Mouse (Mus musculus): ENCODE measurements around the gene Oat.

The Oat gene

DNA sequence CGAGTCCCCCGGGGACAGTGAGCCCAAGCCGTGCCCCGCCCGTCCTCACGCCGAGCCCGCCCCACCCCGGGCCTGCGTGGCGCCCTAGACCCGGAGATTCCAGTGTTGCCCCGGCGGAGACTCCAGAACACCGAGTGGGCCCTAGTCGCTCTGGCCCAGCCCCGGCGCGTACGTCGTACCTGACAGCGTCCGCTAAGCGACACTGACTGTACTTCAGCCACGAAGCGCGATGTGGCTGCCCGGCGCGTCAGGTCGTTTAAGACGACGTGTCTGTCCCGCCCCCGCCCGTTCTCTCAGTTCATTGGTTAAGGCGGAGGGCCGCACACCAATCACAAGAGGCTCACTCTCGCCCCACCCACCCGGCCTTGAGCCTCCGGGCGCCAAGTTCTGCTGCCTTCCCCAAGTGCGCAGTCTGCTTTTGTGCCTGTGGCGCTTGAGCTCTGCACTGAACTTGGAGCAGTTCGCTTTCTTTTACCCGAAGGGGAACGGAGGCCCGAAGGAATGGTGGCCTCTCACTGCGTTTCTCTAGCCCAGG, at the start of gene Oat:
Gene Oat (minus strand): TSS at position 283 of the 535 bp plus-strand sequence.
- DNase-seq (ENCODE audit: low spot score in 2 of 2), result peak; percentile 94 to 96

- DNase-seq (ENCODE audit: low spot score in 2 of 2), result no peak
Measured at GRCm38 (mm10) chr7:132624161-132624560, 48.0 kb upstream of the Oat start.

DNA sequence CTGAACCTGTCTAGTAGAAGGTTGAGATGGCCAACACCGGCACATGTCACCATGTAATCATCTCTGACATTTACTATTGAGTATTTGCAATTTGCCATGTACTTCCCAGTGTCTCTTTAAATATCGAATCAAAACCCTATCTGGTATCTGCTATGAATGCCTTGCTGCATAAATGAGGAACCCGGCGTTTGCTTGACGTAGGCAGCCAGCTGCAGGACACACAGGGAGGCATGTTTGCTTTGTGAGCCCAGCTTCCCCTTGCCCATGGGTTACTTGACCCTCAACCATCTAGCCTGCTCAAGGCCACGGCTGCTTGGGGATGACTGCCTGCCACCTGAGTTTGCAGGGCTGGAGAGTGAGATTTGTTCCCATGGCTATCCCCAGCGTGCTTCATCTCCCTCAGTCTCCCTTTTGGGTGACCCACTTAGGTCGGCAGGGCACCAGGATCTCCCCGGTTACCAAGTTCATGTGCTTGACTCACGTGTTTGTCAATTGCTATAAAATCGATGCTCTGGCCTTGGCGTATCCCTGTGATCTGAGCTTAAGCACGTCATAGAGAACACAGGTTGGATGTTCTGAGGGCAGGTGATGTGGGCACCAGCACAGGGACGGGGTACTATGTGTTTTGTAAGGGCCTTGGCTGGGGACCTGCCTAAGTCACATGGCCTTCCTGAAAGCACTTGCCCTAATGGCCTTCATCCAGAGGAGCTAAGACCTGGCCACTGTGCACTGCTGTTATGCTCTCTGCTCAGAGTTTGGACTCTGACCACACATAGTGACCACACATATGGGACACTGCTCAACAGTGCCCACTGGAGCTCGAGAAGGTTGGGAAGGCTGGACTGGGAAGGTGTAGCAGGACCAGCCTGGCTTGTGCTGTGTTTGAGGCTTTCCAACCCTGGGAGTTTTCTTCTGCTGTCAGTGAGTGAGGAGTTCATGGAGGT, 44.0 kb upstream of the Oat start:
- no peak for DNase-seq (ENCODE audit: low spot score in 2 of 2)

DNA sequence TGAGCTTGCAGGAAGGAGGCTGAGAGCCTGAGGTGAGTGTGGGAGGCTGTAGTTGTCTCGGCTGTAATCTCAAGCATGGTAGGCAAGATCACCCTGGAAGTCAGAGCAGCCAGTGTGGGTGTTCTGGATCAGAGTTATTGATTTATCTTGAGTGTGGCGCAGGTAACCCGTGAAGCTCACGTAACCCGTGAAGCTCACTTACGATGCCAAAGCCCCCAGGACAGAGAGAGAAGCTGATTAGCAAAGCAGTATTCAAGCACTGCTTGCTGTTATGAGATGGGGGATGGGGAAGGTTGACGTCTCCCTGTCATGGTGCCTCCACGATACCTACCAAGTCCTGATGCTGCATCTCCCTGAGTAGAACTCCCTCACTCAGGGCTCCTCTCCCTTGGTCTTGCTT, 43.4 kb upstream of the Oat start:
- no peak for DNase-seq (ENCODE audit: low spot score in 2 of 2)

DNA sequence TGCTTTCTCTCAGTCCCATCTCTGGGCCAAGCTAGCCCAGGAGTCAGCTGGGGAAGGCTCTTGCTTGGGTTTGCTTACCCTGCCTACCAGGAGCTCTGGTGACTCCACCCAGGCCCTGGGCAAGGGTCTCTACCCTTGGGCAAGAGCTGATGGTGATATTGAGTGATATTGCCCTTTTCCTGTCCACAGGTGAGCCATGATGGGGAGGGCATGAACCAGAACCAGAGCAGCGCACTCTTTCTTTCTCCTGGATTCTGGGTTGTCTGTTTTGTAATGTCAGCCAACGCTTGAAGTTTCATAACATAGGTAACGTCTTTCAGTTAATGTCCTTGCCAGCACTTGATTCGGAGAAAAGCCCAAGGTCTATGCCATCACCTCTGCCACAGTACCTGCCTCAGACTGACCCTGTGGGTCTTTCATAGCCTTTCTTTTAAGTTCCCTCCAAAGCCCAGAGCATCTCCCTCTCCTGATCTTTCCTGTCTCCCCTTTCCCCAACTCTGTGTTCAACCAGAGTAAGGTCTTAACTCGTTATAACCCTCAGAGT, 40.9 kb upstream of the Oat start:
- DNase-seq (ENCODE audit: low spot score in 2 of 2), result no peak

DNA sequence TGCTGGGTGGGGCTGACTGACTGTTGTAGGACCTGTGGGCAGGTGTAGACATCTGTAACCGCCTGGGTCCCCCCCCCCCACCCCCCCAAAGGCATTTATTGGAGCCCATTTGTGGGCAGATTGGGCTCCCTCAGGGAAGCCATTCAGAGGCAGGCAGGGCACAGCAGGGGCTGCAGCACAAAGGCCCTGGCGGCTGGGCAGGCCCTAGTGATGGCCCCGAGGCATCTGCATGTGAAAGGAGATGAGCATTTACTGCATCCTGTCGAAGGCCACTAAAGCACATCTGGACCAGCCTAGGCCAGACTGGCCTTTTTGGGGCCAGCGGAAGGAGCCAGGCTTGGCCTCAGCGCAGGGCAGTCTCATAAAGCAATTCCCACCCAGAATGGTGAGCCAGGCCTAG, 40.2 kb upstream of the Oat start:
- DNase-seq (ENCODE audit: low spot score in 2 of 2), result no peak

- DNase-seq (ENCODE audit: low spot score in 2 of 2), result no peak
Measured at GRCm38 (mm10) chr7:132615346-132615745, 39.1 kb upstream of the Oat start.

DNA sequence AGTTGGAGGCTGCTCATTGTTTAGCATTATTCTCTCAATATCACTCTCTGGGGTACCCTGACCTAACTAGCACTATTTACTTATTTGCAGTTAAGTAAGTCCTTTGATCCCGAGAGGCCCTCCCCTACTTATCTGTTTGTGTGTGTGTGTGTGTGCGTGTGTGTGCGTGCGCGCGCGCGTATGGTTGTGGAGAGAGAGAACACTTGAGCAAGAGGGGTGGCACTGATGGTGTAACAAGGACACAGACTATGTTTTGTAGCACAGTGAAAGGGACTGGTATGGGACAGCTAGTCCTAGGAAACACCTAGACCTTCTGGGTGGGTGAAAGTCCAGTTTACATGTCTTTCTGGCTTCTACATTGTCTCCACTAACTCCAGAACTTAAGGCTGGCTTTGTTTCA, 35.3 kb upstream of the Oat start:
- no peak for DNase-seq (ENCODE audit: low spot score in 2 of 2)

DNA sequence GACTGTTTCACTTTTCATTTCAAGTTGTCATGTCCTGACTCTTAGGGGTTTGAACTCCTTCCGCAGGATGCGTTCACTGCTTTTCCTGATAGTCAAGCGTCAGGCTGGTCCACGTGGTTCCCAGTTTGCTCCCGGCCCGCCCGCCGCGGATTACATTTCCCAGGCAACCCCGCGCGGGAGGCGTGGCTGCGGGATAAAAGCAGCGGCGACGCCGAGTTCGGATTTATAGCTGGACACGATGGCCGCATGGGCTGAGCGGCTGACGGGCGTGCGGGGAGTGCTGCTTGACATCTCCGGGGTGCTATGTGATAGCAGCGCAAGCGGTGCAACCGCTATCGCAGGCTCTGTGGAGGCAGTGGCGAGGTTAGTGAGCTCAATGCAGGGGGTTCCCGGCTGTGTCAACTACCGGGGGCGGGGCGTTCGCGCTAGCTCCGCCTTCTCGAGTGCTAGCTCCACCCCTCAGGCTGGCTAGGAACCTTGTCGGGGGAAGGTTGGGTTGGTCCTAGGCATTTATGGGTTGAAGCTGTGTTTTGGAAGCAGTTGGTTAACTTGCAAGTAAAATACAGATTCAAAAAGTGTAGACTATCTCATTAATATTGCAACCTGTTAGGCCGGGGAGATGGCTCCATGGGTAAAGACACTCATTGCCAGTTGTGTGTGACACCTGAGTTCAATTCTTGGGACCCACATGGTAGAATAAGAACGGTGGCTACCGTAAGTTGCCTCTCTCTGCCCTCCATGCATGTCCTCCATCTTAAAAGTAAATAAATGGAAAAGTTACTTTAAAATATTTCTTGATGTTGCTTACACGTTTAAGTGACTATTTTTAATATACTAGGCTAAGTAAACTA, 34.5 kb upstream of the Oat start, which contains the start of gene Lhpp:
Gene Lhpp (plus strand): TSS at position 171 of the 851 bp plus-strand sequence.
- peak; percentile 81 to 85 for DNase-seq (ENCODE audit: low spot score in 2 of 2)

DNA sequence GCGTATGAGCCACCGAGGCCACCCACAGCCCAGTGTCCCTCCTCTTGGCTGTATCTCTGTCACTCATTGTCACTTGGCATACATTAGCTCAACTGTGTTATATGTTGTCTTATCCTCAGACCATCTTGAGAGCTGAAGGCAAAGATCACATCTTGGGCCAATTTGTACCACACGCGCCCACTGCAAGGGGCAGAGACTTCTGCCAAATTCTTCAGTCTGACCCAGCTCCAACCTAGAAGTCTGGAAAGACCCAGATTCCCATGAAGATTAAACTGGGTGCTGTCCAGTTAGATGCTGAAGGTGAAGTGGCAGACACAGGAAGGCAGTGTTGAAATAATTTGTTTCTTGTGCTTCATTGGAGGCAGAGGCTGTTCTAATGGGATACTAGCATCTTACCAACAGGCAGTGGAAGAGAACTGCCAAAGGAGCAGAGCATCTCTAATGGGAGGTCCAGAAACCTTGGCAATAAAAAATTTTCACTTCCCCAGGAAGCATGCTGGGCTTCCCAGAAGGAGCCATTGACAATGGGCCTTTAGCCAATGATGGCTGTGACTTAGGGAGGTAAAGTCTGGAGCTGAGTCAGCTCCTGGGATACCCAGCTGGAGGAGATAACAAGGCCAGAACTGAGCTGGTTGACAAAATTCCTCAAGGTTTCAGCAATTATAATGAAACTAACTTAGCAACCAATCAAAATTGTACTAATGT, 32.3 kb upstream of the Oat start:
- no peak for DNase-seq (ENCODE audit: low spot score in 2 of 2)

DNA sequence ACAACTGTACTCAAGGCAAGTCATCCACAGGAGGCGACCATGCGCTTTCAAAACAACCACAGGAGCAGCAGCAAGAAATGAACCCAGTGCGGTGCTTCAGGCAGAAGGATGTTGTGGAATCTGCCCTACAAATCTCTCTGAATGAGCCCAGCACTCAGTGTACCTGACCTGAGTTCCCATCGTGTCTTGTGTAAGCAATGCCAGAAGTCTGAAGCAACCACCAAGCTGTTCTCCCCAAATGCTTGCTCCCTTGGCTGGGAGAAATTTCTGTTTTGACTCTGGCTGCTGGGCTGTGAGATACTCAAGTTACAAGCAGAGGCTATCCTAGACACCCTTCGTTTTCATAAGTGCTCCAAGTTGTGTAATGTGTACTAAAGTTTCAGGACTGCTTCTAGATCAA, 29.5 kb upstream of the Oat start:
- no peak for DNase-seq (ENCODE audit: low spot score in 2 of 2)

GRCm38 (mm10) chr7:132604720-132605119, 28.5 kb upstream of the Oat start:
- no peak for DNase-seq (ENCODE audit: low spot score in 2 of 2)

DNA sequence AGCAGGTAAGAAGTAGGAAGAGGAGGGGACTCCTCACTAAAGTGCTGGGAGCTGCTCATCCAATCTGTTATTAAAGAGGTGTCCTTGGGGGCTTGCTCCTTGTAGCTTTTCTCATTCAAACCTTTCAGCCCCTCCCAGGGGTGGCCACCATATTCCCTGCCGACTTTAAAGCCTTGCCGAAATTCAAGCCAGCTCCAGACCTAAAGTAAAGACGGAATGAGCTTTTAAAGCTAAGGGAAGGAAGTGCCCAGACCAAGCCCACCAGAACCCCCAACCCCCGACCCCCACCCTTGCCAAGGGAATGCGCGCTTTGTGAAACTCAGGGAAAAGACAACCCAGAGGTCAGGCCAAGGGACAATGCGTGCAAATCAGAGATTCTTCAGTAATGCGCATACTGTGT, 24.7 kb upstream of the Oat start:
- DNase-seq (ENCODE audit: low spot score in 2 of 2), result no peak

- DNase-seq (ENCODE audit: low spot score in 2 of 2), result no peak
Measured at GRCm38 (mm10) chr7:132600026-132600425, 23.8 kb upstream of the Oat start.

GRCm38 (mm10) chr7:132599071-132599975, 23.1 kb upstream of the Oat start, which contains the start of gene Nkx1-2:
Nkx1-2 (minus strand) TSS chr7:132599637.
- DNase-seq (ENCODE audit: low spot score in 2 of 2), result no peak

DNA sequence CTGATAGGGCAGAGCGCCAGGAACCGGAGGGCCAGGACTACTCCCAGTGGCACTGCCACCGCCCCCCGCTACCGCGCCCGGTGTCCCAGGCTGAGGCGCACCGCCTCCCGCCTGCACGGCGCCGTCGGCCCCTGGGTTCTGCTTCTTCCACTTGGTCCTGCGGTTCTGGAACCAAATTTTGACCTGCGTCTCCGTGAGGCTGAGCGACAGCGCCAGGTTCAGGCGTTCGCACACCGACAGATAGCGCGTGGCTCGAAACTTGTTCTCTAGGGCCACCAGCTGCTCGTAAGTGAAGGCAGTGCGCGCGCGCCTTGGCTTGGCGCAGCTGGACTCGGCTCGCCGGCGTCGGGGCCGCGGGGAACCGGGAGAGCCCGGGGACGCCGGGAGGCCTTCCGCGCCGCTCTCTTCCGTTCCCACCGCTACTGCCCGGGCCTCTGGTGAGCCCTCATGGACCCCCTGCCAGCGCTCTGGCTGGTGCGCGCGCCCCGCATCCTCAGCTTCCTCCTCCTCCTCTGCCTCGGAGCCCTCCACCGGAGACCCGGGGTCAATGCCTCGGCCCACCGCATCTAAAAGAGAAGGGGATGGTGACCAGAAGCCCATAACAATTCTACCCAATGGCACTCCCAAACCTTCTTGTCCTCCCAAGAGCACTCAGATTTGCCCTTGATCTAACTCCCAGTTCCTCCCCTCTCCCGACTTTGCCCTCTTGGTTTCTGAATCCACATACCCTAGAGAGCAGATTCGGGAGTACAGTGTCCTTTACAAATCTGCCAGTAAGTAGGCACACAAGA, 21.2 kb upstream of the Oat start:
- no peak for DNase-seq (ENCODE audit: low spot score in 2 of 2)

DNA sequence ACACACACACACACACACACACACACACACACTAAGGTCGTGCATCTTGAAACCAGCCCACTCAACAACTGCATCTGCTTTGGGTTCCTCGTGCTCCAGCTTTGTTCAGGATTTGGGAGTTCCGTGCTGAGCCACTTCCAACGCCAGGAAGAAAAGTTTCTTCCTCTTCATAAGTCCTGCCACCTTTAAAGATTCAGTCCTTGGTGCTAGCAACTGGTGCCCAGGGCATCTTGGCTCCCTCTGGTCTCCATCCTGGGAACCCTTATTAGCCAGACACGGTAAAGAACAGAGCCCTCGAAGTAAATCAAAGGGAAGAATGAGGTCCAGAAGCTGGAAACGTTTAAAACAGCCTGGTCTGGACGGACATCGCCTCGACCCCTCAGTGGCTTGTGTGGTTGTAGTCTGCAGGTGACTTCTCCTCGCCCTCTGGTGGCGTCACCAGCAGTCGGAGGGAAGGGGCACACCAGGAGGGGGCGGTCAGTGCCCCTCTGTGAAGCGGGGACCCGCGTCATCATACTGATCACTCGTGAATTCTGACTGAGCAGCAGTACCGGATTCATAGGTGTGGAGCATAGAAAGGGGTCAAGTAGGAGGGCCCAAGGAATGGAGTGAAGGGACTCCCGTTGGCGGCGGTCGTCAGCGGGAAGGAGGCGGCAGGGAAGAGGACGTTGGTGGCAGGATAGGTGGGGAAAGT, 20.5 kb upstream of the Oat start:
- no peak for DNase-seq (ENCODE audit: low spot score in 2 of 2)

DNA sequence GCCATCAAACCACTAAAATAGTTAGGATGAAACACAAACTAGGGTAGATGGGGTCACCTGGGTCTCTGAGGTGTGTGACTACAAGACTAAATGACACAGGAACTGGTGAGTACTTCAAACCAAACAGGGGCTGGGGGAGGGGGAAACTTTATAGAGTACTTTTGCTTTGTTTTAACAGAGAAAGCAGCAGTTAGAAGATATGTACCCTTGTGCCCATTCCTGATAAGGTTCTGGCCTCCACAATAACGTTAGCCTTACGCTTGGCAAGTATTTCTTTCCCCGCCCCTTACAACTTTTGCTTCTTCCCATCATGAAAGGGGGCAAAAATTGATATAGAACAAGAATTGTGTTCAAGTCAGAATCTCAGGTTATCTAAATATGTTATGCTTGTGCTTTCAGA, 19.6 kb upstream of the Oat start:
- no peak for DNase-seq (ENCODE audit: low spot score in 2 of 2)

DNA sequence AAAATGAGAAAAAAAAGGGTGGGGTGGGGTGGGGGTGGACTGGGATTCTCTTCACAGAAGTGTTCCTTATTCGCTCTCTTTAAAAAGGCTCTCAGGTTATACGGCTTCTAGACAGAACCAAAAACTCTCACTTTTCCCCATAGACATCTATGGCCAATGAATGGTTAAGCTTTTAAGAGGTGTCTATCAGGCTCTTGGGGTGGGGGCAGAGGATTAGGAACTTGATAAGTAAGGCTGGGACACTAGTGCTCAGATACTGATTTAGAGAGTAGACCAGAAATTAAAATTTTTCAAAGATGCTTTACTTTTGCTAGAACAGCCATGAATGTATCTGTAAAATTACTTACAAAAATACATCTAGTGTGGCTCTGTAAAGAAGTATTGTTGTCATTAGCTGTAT, 18.1 kb upstream of the Oat start:
- DNase-seq (ENCODE audit: low spot score in 2 of 2), result no peak
